Mouse (Mus musculus): Measurements from ENCODE around the gene Cpeb1.
"Not testable (repeated sequence)": the region's sequence is repeated elsewhere in the genome, so short reads cannot be mapped to it uniquely, and the experiment has no call there.

Gene Cpeb1

GRCm38 (mm10) chr7:81455155-81455651 is at the start of gene Cpeb1:
Cpeb1 (minus strand) TSS chr7:81455465.
- peak; percentile 59 for DNase-seq (ENCODE audit: low spot score)

DNA sequence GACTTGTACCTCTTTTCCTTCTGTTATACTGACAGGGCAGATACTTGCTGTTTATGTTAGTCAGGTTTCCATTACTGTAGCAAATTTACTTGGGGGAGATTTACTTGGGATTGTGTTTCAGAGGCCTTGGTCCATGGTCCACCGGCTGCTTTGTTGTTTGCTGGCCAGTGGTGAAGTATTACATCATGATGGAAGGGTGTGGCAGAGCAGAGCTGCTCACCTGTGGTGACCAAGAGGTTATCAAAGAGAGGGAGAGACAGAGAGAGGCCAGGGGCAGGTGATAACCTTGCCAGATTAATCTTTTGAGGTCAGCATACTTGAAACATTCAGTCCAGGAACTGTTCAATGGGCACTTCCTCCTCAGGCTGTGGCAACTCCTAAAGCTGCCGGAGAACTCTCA is 45.8 kb upstream of the Cpeb1 start:
- no peak for DNase-seq (ENCODE audit: low spot score)

- no peak for DNase-seq (ENCODE audit: low spot score)
These were observed 42.9 kb upstream of the Cpeb1 start, which contains the start of gene BC048679 for GRCm38 (mm10) chr7:81498181-81498580. BC048679 (minus strand) TSS chr7:81498281.

DNA sequence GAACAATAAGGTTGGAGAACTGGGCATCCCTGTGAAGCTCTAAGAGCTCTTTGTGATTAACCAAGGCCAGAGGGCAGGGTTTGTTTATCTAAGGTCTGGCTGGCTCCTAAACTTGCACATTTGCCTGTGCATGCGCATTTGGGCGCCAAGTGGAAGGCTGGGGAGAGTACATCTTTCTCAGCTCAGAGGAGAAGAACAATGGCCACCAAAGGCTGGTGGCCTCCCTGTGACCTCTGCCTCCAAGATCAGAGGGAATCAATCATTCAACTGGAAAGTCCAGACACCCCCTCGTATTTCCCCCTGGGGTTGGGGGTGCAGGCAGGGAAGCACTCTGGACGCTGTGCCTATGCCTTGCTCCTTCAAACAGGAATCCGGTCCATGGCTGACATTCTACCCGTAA is 41.9 kb upstream of the Cpeb1 start:
- no peak for DNase-seq (ENCODE audit: low spot score)

- peak; percentile 37 for DNase-seq (ENCODE audit: low spot score)
These were observed 38.2 kb upstream of the Cpeb1 start, which contains the start of gene Ap3b2 for GRCm38 (mm10) chr7:81493331-81494021. Ap3b2 (minus strand) TSS chr7:81493925.

DNA sequence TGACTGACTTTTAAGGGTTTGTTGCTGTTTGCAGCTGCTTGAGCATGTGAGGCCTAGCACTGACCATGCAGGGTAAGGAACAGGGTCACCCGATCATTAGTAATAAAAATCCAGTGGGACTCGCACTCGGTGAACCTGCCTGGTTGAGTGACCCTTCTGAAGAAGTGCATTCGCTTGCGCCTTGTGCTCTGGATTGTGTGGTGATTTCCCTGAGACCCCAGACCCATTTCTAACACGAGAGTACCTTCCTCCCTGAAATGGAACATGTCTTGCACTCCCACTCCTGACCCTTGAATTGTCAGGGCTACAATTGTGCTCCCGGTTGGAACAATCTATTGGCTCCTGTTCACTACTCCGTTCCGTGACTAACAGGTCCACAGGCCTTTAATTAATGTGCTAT is 37.4 kb upstream of the Cpeb1 start:
- DNase-seq (ENCODE audit: low spot score) = no peak

- no peak for DNase-seq (ENCODE audit: low spot score)
These were observed 34.4 kb upstream of the Cpeb1 start for GRCm38 (mm10) chr7:81489649-81490048.

GRCm38 (mm10) chr7:81480800-81481199 is 25.5 kb upstream of the Cpeb1 start:
- DNase-seq (ENCODE audit: low spot score) = no peak

DNA sequence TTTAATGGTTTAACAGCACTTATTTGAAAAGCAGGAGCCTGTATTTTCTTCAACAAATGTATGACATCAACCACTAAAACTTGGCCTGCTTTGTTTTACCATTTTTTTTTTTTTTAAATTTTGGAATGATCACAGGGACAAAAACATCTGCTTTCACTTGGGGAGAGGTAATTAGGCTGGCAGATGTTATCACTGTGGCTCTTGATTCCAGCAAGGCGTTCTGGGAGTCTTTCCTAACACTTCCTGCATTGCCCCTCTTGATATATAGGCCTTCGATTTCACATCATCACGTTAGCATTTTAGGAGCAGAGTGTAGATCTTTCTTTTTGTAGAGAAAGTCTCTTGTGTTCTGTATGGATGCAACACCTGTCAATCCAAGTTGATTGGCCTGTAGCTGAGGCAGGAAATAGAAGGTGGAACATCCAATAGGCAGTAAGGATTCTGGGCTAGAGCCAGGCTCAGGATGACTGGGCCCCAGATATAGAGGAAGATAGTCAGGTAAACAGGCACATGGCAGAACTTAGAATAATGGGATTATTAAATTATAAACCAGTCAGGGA is 24.3 kb upstream of the Cpeb1 start:
- no peak for DNase-seq (ENCODE audit: low spot score)

GRCm38 (mm10) chr7:81478261-81478660 is 23.0 kb upstream of the Cpeb1 start:
- DNase-seq (ENCODE audit: low spot score) = not testable (repeated sequence)

DNA sequence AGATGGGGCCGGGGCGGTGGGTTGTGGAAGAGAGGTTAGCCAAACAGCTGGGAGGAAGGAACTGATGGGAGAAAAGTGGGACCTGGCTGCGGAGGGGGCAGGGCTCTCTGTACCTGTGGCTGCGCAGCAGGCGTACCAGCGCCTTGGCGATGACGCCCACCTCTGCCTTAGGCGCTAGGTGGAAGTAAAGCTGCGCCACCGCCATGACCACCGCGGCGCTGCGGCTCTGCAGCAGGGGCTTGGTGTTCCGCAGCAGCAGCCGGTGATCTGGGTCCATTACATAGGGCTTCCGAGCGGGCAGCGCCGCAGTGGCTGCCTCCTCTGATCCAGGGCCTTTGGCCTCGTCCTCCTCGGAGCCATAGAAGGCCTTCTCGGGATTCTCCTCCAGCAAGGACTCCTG is 21.6 kb upstream of the Cpeb1 start:
- no peak for DNase-seq (ENCODE audit: low spot score)

- no peak for DNase-seq (ENCODE audit: low spot score)
These were observed 20.0 kb upstream of the Cpeb1 start for GRCm38 (mm10) chr7:81475221-81475620.

DNA sequence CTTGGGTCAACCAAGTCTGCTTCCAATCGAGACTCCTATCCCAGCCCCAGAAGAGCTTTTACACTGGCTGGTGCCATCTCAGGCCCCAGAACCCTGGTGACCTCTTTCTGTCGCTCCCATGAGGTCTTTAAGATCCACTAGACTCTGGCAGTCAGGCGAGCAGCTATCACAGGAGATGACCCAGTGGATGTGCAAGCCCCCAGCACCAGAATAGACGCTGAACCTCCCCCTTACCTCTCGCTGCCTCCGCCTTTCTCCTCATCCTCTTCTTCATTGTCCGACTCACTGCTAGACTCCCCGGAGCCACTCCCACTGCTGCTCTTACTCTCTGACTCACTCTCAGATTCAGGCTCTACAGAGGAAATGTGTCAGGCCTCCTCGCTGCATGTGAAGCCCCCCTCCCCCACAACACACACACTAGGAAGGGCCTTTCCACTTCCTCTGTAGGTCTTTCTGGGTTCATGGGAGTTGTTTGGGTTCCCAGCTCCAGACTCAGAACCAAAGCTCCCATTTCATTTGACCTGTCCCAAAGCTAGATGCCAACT is 9.7 kb upstream of the Cpeb1 start:
- DNase-seq (ENCODE audit: low spot score) = no peak

DNA sequence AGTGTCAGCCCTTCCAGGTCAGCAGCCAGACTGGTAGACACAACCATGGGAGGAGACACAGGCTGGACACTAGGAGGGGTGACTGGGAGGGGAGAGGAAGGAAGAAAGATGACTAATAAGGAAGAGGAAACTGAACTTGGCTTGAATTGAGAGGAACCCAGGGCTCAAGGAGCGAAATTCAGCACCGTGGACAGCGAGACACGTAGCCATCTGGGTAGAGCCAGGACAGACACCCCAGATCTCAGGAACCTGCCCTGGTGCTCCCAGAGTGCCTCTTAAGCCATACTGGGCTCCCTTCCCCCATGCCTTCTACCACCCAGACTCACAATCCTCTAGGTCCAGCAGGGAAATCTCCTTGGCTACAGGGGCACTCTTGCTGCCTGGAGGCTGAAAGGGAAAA is 8.9 kb upstream of the Cpeb1 start:
- DNase-seq (ENCODE audit: low spot score) = no peak

DNA sequence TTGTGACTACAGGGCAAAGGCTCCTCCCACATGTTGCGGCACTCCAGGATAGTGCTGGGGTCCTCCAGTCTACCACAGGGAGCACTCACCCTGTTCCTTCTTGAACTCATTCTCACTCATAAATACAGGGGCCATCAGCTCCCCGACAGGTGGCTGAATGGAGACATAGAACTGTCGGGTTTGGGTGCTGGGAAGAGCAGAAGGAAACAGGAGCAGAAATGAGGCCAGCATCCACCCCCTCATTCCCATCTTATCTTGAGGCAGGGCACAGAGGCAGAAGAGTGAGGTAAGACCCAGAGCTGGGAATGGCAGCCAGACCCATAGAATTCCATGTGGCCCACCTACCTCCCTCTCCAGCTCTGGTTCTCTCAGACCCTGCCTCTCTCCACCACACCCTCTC is 7.5 kb upstream of the Cpeb1 start:
- no peak for DNase-seq (ENCODE audit: low spot score)

DNA sequence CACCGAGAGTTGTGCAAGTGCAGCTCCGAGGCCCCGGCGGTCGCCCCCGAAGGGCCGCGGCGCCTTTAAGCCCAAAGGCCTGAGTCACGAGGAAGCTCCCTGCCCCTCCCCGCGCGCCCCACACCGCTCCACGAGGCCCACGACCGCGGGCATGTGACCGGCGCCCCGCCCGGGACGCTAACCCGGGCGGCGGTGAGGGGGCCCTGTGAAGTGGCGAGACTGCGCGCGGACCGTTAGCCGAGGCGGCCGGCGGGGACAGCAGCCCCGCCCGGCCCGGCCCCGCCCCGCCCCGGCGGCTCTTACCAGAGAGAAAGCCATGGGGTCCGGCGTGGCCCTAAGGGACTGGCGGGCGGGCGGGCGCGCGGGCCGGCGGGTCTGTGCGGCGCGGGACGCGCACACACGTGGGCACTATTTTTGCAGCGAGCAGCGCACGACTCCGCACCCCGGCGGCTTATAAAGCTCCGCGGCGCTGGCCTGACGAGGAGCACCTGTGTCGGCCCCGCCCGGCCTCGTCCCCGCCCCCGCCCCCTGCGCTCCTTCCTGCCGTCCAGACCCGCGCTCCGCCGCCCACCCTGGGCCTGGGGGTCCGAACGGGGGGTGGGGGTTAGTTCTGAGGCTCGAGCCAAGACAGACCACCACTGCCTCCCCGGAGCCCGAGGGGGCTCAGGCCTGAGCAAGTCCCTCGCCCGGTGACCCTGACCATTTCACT is 780 bp downstream of the Cpeb1 start:
- no peak for DNase-seq (ENCODE audit: low spot score)

DNA sequence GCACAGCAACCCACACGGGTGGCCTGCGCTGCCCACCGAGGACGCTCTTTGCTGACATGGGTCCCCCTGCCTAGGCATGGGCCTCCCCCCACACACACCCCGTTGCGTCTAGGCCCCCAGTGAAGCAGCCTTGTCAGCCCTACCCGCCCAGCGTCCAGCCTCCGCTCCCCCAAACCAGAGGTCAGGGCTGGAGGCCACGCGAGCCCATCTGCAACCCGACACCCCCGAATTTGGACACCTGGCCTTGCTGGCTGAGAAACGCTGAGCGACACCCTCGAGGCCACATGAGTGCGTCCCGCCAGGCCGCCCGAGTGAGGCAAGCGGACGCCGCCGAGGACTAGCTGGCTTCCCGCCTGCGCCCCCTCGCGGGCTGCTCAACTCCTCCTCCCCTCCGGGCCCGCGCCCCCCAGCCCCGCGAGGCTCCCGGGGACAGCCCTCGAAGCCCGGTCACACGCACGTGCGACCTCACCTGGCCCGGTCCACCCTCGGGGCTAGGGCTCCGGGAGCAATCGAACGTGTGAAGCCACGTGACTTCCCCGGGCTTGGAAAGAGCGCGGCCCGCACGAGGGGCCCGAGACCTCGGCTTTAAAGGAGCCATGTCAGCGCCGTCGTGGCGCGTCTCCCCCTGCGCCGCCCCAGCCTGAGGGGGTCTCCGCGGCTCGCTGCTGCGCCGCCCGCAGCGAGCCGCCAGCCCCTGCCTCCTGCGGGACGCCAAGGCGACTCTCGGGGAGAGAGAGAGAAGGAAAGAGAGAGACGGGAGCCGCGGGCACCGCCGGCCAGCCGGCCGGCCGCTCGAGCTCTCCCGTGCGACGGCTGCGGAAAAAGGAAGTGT is 1.6 kb downstream of the Cpeb1 start:
- DNase-seq (ENCODE audit: low spot score) = no peak

- DNase-seq (ENCODE audit: low spot score) = no peak
These were observed 2.3 kb downstream of the Cpeb1 start for GRCm38 (mm10) chr7:81452971-81453441.

DNA sequence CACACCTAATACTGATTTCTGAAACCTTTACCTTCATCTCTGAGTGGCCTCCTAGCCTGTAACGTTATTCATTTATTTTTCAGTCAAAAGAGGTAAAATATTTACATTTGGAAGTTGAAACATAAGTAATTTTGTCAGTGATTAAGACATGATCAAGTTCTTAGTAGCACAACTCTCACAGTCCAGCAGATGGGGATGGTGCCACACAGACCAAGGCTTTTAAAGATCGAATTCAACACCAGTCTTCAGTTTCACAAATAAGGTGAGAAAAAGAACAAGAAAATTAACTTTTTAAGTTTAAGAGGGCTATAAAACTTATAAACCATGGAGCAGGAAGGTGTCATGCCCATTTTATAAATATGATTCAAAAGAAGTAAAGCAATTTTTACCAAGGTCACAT is 56.3 kb downstream of the Cpeb1 start:
- no peak for DNase-seq (ENCODE audit: low spot score)

DNA sequence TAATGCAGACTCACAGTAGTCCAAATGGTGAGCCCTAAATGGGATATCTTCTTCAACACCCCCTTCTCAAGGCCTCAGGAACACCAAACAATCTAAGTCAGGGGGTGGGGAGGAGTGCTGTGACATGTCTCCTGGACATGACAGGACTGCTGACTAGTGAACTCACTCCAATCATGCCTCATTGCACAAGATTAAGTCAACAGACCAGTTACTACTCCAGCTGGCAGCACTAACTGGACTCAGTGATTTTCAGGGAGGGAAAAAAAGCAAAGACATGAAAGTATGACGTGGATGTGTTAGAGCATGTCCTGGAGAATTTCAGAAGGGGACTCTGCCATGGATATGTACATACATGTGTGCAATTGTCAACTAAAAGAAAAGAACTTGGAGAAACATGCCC is 75.9 kb downstream of the Cpeb1 start:
- no peak for DNase-seq (ENCODE audit: low spot score)

DNA sequence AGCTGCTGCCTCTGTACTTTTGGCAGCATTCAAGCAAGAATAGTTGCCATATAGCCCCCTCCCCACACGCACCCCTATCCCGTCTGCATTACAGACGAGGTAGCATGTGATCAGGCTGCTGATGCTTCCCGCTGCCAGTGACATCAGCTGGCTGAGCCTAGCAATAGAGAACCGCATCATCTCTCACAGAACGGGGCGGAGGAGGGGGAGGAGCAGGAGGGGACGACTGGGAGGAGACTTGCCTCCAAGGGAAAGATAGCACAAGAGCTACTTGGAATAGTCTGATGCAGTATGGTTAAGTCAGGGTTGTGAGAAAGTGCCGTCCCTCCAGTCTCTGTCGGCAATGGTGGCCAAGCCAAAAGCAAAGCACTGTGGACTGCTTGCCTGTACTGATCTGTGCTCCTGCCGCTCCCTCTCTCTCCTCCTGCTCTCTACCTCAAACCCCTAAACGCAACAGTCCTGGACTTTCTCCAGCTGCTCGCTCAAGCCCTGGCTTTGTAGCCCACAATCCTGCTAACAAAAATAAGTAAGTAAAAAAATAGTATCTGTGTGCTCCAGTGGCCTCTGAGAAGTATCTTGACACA is 82.8 kb downstream of the Cpeb1 start:
- DNase-seq (ENCODE audit: low spot score) = peak; percentile 48
